Mouse (Mus musculus) lung, embryonic 14.5 days (tissue): ENCODE results near the gene Gramd1a. TPM values are rescaled to one million over a fixed set of nuclear protein-coding genes. Genes with fewer than 3 reads are reported as not detected.

Experiments
- ATAC-seq: fragments of 200-750 bp; cut with Nextera tagmentation; 2 replicates; pipeline ENCODE4 v1.8.0; 2017; ENCODE audit warnings: mild to moderate bottlenecking, moderate TSS enrichment, moderate library complexity; ENCODE audit not compliant: insufficient read depth
- DNase-seq: peaks from one replicate; pipeline ENCODE4 v3.0.0-alpha.2; 2015
- H3K27ac ChIP-seq: fragments of 300-500 bp; sonication (generic); 2 replicates; pipeline ENCODE4 v1.5.1; 2014; ENCODE audit warnings: low read depth, mild to moderate bottlenecking, moderate library complexity
- H3K27me3 ChIP-seq: fragments of 300-500 bp; sonication (generic); 2 replicates; pipeline ENCODE4 v1.6.1; 2014; ENCODE audit warnings: low read length, control low read depth; ENCODE audit not compliant: insufficient read depth
- H3K36me3 ChIP-seq: fragments of 300-500 bp; sonication (generic); 2 replicates; pipeline ENCODE4 v1.6.1; 2014; ENCODE audit warnings: control low read depth; ENCODE audit not compliant: insufficient read depth
- H3K4me1 ChIP-seq: fragments of 300-500 bp; sonication (generic); 2 replicates; pipeline ENCODE4 v1.6.1; 2014; ENCODE audit warnings: antibody characterized with exemption, control low read depth; ENCODE audit not compliant: insufficient read depth
- H3K4me2 ChIP-seq: fragments of 300-500 bp; sonication (generic); 2 replicates; pipeline ENCODE4 v1.6.1; 2014; ENCODE audit warnings: mild to moderate bottlenecking
- H3K4me3 ChIP-seq: fragments of 300-500 bp; sonication (generic); 2 replicates; pipeline ENCODE4 v1.5.1; 2014; ENCODE audit warnings: low read depth, low read length
- H3K9ac ChIP-seq: fragments of 300-500 bp; sonication (generic); 2 replicates; pipeline ENCODE4 v1.6.1; 2014
- H3K9me3 ChIP-seq: fragments of 300-500 bp; sonication (generic); 2 replicates; pipeline ENCODE4 v1.6.1; 2016; ENCODE audit warnings: low read depth, low read length, control low read depth
- CTCF ChIP-seq: IDR thresholded peaks from 2 replicates; pipeline ENCODE4 v1.5.1; 2016; ENCODE audit warnings: antibody characterized with exemption, low read depth
- WGBS: fragments of 180-500 bp; shearing (Covaris S2); extraction: QIAGEN DNeasy Blood & Tissue Kit; methylation state at CpG from one replicate; pipeline ENCODE4 v1.1.7; 2014; 5-methylcytosine and 5-hydroxymethylcytosine counted together
- polyA plus RNA-seq: library from polyadenylated mRNA; unstranded; fragments of >200 nt; fragmentation: Nextera tagmentation; extraction: Ambion mirVana; gene quantifications from 2 replicates; pipeline ENCODE4 v1.2.1, GENCODE M21; 2014

Gramd1a gene
- polyA plus RNA-seq, 1 experiment from 2014 or later, result 67.2 TPM

GRCm38 (mm10) chr7:31174466-31174865 lies 18.8 kb upstream of the Gramd1a start:
- TF ChIP-seq CTCF, result no peak

GRCm38 (mm10) chr7:31172238-31172637 lies 16.5 kb upstream of the Gramd1a start:
- 5% methylated on average over 2 of the region's 2 CpGs for WGBS
- no peak for ATAC-seq

More at GRCm38 (mm10) chr7:31174466-31174865, 18.8 kb upstream of the Gramd1a start:
- no peak overlapping the region for H3K4me2 ChIP-seq
- H3K9me3 ChIP-seq, result no peaks in the 10 kb centered on the region
- no peaks in the 10 kb centered on the region for H3K27me3 ChIP-seq
- no peak overlapping the region for H3K9ac ChIP-seq
- no peak overlapping the region for H3K4me3 ChIP-seq
- H3K27ac ChIP-seq, result no peak overlapping the region
- H3K36me3 ChIP-seq, result no peaks in the 10 kb centered on the region
- WGBS, result 68% methylated on average over 8 of the region's 8 CpGs
- ATAC-seq, result no peak
- DNase-seq, result no peak
- H3K4me1 ChIP-seq, result no peaks in the 10 kb centered on the region

GRCm38 (mm10) chr7:31170520-31170919 lies 14.8 kb upstream of the Gramd1a start:
- no peaks in the 10 kb centered on the region for H3K9me3 ChIP-seq
- H3K36me3 ChIP-seq, result no peaks in the 10 kb centered on the region
- DNase-seq (no peak), ATAC-seq (no peak)
- TF ChIP-seq CTCF, result no peak
- no peak overlapping the region for H3K4me3 ChIP-seq
- no peaks in the 10 kb centered on the region for H3K4me1 ChIP-seq
- H3K27me3 ChIP-seq, result no peaks in the 10 kb centered on the region
- no peak overlapping the region for H3K4me2 ChIP-seq
- no peak overlapping the region for H3K27ac ChIP-seq
- H3K9ac ChIP-seq, result no peak overlapping the region
- WGBS, result 85% methylated on average over 9 of the region's 9 CpGs

More at GRCm38 (mm10) chr7:31172238-31172637, 16.5 kb upstream of the Gramd1a start:
- no peak overlapping the region for H3K9ac ChIP-seq
- no peaks in the 10 kb centered on the region for H3K27me3 ChIP-seq
- H3K36me3 ChIP-seq, result no peaks in the 10 kb centered on the region
- no peak overlapping the region for H3K4me2 ChIP-seq
- H3K27ac ChIP-seq, result no peak overlapping the region
- H3K4me1 ChIP-seq, result no peaks in the 10 kb centered on the region
- TF ChIP-seq CTCF, result peak; percentile 67
- no peaks in the 10 kb centered on the region for H3K9me3 ChIP-seq
- H3K4me3 ChIP-seq, result no peak overlapping the region
- peak; percentile 66 for DNase-seq

- H3K9me3 ChIP-seq, result no peaks in the 10 kb centered on the region
- no peak for TF ChIP-seq CTCF
- peak; percentile 55 for DNase-seq
- H3K4me2 ChIP-seq, result no peak overlapping the region
- H3K36me3 ChIP-seq, result no peaks in the 10 kb centered on the region
- 26% methylated on average over 8 of the region's 8 CpGs for WGBS
- no peaks in the 10 kb centered on the region for H3K4me1 ChIP-seq
- H3K4me3 ChIP-seq, result no peak overlapping the region
- no peak overlapping the region for H3K27ac ChIP-seq
- ATAC-seq, result no peak
- no peak overlapping the region for H3K9ac ChIP-seq
- H3K27me3 ChIP-seq, result no peaks in the 10 kb centered on the region
Measured at GRCm38 (mm10) chr7:31168412-31168811, 12.7 kb upstream of the Gramd1a start.

GRCm38 (mm10) chr7:31164748-31165147 lies 9.1 kb upstream of the Gramd1a start:
- Histone ChIP-seq H3K4me1 (no peaks in the 10 kb centered on the region), H3K36me3 (no peaks in the 10 kb centered on the region), H3K27ac (no peak overlapping the region), H3K9ac (no peak overlapping the region), H3K9me3 (no peaks in the 10 kb centered on the region), H3K4me2 (no peak overlapping the region), H3K27me3 (no peaks in the 10 kb centered on the region), H3K4me3 (no peak overlapping the region)
- ATAC-seq (no peak), DNase-seq (no peak)
- WGBS, result 56% methylated on average over 1 of the region's 1 CpGs
- no peak for TF ChIP-seq CTCF

- ATAC-seq (no peak), DNase-seq (no peak)
- H3K9me3 ChIP-seq, result no peaks in the 10 kb centered on the region
- no peak overlapping the region for H3K27ac ChIP-seq
- H3K4me3 ChIP-seq, result no peak overlapping the region
- H3K4me1 ChIP-seq, result no peaks in the 10 kb centered on the region
- H3K27me3 ChIP-seq, result no peaks in the 10 kb centered on the region
- WGBS, result 68% methylated on average over 3 of the region's 3 CpGs
- no peaks in the 10 kb centered on the region for H3K36me3 ChIP-seq
- no peak overlapping the region for H3K4me2 ChIP-seq
- no peak overlapping the region for H3K9ac ChIP-seq
- no peak for TF ChIP-seq CTCF
Measured at GRCm38 (mm10) chr7:31163666-31164577, 8.2 kb upstream of the Gramd1a start.

GRCm38 (mm10) chr7:31162324-31162723 lies 6.6 kb upstream of the Gramd1a start:
- no peaks in the 10 kb centered on the region for H3K9me3 ChIP-seq
- 55% methylated on average over 11 of the region's 11 CpGs for WGBS
- H3K4me2 ChIP-seq, result no peak overlapping the region
- H3K9ac ChIP-seq, result no peak overlapping the region
- no peak overlapping the region for H3K27ac ChIP-seq
- no peak for ATAC-seq
- H3K4me1 ChIP-seq, result no peaks in the 10 kb centered on the region
- no peak overlapping the region for H3K4me3 ChIP-seq
- H3K36me3 ChIP-seq, result no peaks in the 10 kb centered on the region
- no peaks in the 10 kb centered on the region for H3K27me3 ChIP-seq
- no peak for TF ChIP-seq CTCF
- peak; percentile 15 for DNase-seq
